8 mouse cellular contexts compared by ENCODE assay signal in the genomic region with DNA sequence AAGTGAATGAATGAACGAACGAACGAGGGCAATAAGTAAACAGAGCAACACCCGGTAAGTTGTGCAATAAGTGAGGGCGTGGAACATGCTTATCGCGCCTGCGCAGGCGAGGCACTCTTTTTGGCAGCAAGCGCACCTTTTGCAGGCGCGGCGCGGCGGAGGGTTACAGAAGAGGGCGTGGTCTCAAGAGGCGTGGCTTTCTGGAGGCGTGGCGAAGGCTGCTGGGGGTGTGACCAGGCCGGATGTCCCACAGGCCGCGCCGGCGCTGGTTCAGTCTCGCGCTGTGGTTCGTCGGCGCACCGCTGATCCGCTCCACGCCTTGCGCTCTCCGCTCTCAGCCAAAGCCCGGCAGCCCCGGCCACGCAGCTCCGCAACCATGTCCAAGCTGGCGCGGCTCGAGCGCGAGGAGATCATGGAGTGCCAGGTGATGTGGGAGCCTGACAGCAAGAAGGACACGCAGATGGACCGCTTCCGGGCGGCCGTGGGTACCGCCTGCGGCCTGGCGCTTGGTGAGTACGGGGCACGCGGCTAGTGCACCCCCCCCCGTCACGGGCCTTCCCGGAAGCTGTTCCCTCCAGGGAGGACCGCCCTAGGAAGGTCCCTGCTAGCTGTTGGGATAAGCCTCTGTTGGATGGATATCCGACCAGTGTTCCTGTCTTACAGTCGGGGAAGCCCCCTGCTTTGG. TPM values are rescaled to one million over a fixed set of nuclear protein-coding genes. Genes with fewer than 3 reads are reported as not detected.
DNase-seq lines count a peak whose midpoint lies in the region; ATAC-seq lines count a peak whose summit lies in the region.

A gene (plus strand): TSS at position 214 of the 685 bp plus-strand sequence.

- H3K9me3 ChIP-seq in hindbrain, embryonic 14.5 days (ENCODE audit: control insufficient read depth, low read length) = no peaks in the 10 kb centered on the region

- peak within 1 kb of the TSS; percentile 83 for H3K27ac ChIP-seq in hindbrain, embryonic 14.5 days

- peak within 1 kb of the TSS; percentile 88 for H3K9ac ChIP-seq in hindbrain, embryonic 14.5 days

- DNase-seq in R1 (ENCODE audit: low read depth, low spot score) = peak; percentile 95
- DNase-seq in cerebellum, postnatal 25 days = peak; percentile 99
- peak; percentile 96 to 98 for DNase-seq in frontal cortex, postnatal 25 days (ENCODE audit: low spot score in 2 of 2)
- peak; percentile 95 for DNase-seq in hindbrain, embryonic 14.5 days (ENCODE audit: low spot score)
- peak; percentile 97 to 98 for DNase-seq in layer of hippocampus, postnatal 36 days
- DNase-seq in lung, postnatal 36 days = peak; percentile 97
- DNase-seq in retina, postnatal 1 day = peak; percentile 97
- DNase-seq in urinary bladder, adult 18-20 months (ENCODE audit: low spot score in 2 of 2) = peak; percentile 99

- H3K27me3 ChIP-seq in hindbrain, embryonic 14.5 days (ENCODE audit: control insufficient read depth, insufficient read depth, low read length) = no peaks in the 10 kb centered on the region

- peak; percentile 88 for ATAC-seq in hindbrain, embryonic 14.5 days (ENCODE audit: low FRiP score)

- peak within 1 kb of the TSS; percentile 93 for H3K4me3 ChIP-seq in hindbrain, embryonic 14.5 days (replicated peaks; ENCODE audit: low read length)

- WGBS in hindbrain, embryonic 14.5 days = under 1% methylated on average over 57 of the region's 60 CpGs

- peaks cover 27% of the 10 kb centered on the region for H3K4me1 ChIP-seq in hindbrain, embryonic 14.5 days (replicated peaks; ENCODE audit: control insufficient read depth, insufficient read depth, low read length)

- H3K36me3 ChIP-seq in hindbrain, embryonic 14.5 days (replicated peaks; ENCODE audit: control insufficient read depth, insufficient read depth) = no peaks in the 10 kb centered on the region

- peak within 1 kb of the TSS; percentile 93 for H3K4me2 ChIP-seq in hindbrain, embryonic 14.5 days (replicated peaks)

RNA-seq across cellular contexts. Expression of the gene that starts here (rescaled TPM):
- polyA plus RNA-seq in hindbrain, embryonic 14.5 days (2014; fragmentation: Nextera tagmentation; extraction: Ambion mirVana) = 75.5 and 98.4 TPM in 2 replicates
- total RNA-seq in layer of hippocampus, postnatal 36 days (2021) = 10 to 100 TPM; 53.9 to 56.1 TPM

Comparison
In these comparisons a context has a peak if more than half of its experiments do, and no peak if none do; other contexts are left out.
1. Peak in every context shown above with its lines: DNase-seq, ATAC-seq, H3K4me3 ChIP-seq and H3K27ac ChIP-seq.